Mouse (Mus musculus) ES-E14 (cell line): Measurements from ENCODE around the gene Aldh9a1.

Source experiments
- CHD2 ChIP-seq: IDR thresholded peaks from 2 replicates; pipeline ENCODE4 v1.6.1; 2014; ENCODE audit warnings: mild to moderate bottlenecking, low read depth, low read length, inconsistent platforms
- HCFC1 ChIP-seq: IDR thresholded peaks from 2 replicates; pipeline ENCODE4 v1.6.1; 2012; ENCODE audit warnings: low read length, inconsistent platforms, borderline replicate concordance; ENCODE audit not compliant: insufficient read depth
- MAFK ChIP-seq: IDR thresholded peaks from 2 replicates; pipeline ENCODE4 v1.6.1; 2014; ENCODE audit warnings: mild to moderate bottlenecking, low read depth, low read length, inconsistent platforms; ENCODE audit not compliant: insufficient read depth
- ZNF384 ChIP-seq: IDR thresholded peaks from 2 replicates; pipeline ENCODE4 v1.6.1; 2012; ENCODE audit warnings: low read depth, low read length, inconsistent platforms

DNA sequence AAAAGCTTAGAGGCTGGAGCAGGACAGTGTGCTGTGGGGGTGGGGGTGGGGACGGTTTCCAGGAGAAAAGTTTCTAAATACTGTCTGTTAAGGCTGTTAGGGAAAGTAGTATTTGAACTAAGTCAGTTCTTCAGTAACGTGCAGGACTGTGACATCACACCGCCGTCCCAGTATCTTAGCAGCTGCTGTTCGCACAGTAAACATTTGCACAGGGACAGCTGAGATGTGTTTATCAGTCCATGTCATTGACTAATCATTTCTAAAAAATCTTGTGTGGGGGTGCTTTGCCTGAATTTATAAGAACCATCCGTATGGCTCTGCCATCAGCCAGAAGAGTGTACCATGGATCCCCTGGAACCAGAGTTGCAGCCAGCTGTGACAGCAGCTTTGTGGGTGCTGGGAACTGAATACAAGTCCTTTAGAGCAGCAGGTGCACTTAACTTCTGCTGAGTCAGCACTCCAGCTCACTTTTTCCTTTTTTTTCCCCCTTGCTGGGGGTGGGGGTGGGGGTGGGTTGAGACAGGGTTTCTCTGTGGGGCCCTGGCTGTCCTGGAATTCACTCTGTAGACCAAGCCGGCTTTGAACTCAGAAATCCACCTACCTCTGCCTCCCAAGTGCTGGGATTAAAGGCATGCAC is 44.2 kb upstream of the Aldh9a1 start:
- no peak for TF ChIP-seq CHD2
- no peak for TF ChIP-seq ZNF384
- TF ChIP-seq HCFC1 = no peak
- peak; percentile 94 for TF ChIP-seq MAFK
